Mouse (Mus musculus) testis, postnatal 14 days (tissue): ENCODE measurements around the gene Nos1.
"Not testable (repeated sequence)": the region's sequence is repeated elsewhere in the genome, so short reads cannot be mapped to it uniquely, and the experiment has no call there.

Source experiments
- DNase-seq: peaks from one replicate; pipeline ENCODE4 v3.0.0; 2021; ENCODE audit warnings: low spot score

The Nos1 gene

DNA sequence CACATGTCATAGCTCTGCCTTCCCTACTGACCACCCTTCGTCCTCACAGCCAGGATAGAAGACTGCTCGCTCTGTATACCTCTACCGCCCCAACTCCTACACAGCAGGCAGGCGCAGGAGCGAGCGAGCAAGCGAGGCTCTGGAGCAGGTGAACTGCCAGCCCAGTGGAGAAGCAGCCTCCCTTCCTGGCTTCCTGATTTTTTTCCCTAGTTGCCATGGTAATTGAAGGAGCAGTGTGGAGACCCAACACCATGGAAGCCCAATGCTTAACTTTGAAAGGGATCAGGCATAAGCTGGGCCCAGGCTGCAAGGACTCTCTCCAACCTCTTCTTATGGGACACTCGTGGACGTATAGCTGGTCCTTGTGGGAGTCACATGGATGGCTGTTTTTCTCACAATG is 59.4 kb downstream of the Nos1 start:
- DNase-seq = no peak

DNA sequence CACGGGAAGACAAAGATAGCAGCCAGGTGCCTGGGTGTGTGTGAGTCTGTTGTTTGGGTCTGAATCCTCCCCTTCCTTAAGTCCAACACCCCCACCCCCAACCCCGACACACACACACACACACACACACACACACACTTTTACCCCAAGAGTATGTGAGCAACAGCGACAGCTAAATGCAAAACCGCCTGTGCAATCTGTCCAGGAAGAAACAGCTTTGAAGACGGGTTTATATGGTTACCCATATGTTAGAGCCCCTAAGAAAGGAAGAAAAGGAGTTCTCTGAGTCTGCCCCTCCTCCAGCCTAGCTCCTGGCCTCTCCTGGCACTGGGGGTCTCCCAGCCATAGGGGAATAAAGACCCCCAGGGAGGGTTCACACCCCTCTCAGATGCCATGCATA is 60.2 kb downstream of the Nos1 start:
- no peak for DNase-seq

DNA sequence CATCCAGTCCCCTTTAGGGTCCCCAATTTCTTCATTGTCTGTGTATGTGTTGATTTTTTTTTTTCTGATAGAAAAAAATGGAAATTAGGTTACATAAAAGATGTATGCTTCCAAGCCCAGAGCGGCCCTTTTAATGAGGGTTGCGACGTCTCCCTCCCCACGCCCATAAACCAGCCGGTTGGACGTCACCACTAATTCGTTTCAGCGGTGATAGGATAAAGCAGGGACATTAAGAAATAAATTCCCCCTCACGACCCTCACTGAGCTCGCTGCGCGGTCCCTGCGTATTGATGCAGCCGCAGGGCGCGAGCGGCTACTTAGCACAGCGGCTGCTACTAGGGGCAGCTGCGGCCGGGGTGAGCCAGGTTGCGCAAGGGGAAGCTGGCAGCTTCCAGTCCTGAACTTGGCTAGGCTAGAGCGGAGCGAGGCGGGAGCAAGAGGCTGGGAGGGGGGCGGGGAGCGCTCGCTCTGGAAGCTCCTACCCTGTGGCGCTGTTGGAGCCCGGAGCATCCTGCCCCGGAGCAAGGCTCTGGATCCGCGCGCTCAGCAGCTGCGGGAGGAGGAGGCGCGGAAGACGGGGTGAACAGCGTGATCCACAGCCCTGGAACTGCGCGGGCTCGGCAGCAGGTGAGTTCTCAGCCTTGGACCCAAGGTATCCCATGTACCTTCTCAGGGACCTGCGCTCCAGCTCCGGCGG is 61.0 kb downstream of the Nos1 start:
- DNase-seq = no peak

DNA sequence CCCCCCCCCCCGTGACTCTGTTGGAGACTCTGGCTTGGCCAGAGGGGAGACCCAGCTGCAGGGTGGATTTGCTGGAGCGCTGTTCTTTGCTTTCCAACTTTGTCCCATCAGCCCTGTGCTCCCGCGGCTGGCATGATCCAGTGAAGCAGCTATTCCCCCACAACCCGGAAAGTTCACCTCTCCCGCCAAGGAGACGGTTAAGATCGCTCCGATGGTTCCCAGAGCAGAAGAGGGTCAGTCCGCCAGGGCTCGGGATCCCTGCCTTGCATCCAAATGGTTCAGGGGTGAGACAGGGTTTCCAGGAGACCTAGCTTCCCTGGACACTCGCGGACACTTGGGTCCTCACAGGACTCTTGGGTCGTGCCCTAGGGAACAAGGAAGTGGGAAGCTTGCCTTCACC is 61.9 kb downstream of the Nos1 start:
- no peak for DNase-seq

DNA sequence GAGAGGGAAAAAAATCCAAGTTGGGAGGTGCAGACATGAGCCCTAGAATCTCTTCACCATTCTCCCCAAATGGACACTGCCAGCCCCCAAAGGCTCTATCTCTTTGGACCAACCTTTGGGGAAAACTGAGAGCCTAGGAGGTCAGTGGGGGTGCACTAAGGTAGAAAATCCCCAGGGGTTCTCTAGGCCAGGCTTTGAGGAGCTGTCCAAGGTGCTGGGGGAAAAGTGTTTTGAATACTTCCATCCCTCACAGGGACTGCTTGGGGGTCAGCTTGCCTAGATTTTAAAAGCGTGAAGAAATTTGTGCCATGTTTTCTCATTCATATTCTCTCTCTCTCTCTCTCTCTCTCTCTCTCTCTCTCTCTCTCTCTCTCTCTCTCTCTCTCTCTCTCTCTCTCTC is 63.8 kb downstream of the Nos1 start:
- DNase-seq = no peak

DNA sequence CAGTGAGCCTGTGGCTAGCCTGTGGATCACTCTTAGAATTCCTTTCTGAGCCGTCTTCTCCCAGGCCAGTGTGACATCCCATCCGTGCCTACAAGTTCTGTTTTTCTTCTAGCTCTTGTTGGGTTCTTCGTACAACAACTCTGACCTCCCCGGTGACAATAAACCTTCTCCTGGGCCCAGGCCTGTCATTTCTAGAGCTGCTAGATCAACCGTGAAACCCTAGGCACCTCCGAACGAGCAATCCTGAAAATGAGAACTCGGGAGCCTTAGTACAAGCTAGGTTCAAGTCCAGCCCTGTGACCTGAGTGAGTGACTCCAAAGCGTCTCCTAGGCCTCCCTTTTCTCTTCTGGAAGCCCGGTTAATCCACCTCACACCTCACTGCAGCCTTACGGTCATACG is 69.6 kb downstream of the Nos1 start:
- no peak for DNase-seq

DNA sequence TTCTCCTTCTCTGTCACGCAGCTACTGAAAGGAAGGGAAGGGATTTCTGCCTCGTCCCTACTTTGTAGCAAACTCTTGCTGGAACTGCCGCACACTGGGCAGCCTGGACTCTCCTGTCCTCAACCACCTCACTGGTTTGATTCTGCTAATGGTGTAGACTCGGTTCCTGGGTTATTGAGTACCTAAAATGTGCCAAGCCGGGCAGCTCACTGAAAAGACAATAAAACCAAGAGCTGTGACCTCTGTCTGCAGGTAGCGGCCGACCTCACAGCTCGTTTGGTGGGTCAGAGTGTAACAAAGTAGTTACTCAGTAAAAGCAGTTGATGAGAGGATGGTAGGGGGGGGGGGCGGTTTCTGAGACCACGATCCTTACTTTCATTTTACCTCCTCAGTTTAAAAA is 72.9 kb downstream of the Nos1 start:
- no peak for DNase-seq

DNA sequence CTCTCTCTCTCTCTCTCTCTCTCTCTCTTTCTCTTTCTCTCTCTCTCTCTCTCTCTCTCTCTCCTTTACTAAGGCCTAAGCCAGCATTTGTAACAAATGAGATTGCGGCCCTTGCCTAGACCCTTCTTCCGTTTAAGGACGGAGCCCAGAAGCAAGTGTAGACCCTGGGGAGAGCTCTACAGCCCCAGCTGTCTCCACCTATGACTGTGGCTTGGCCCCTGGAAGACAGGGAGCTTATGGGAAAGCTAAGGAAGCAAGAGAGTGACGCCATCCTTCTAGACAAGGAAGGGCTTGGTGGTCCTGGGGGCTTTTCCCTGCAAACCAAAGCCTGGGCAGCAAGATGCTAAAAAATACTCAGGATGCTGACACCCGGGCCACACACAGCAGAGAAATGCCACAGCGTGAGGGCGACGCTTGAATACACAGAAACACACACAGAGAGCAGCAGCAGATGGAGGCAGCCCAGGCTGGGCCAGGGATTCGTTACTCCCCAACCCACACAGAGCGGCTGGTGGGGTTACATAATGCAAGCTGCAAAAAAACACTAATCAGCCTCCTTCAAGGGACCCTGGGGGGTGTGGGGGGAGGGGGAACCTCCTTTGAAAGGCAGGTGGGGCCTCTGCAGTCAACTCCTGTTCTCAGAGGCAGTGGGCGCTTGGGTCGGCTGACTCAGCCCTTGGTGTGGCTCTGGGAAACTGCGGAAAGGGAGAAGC is 83.9 kb downstream of the Nos1 start:
- DNase-seq = peak; percentile 30

DNA sequence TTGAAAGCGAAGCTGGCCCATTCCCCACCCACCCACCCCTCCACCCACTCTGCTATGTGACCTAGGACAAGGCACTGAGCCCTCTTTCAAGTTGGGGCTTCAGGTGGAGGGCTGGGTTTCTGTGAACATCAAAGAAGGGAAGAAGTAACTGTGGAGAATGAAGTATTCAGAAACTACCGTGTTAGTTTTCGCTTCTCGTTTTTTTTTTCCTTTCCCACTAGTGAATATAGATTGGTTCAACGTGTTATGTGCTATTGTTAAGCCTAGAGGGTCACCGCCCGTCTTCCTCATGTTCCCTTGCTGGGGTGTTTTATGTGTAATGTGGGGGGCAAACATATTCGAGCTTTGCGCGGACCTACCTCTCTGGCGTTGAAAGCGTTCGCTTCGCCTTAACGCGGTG is 85.0 kb downstream of the Nos1 start:
- DNase-seq = no peak

DNA sequence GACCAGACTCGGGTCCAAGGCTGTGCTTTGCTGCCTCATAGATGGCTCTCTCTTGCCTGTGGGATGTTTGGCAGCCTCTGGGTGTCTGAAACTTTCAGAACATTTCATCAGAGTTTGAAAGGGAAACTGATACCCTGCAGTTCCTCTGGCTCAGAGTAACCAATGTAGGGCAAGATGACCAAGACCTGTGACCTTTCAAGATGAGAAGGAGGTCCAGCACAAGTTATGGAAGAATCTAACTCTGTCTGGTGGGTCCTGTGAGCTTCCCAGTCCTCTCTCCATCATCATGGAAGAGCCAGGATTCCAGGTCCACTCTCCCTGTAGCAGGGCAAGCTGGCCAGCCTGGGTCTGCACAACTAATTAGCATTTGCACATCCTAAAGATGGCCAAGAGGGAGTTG is 90.8 kb downstream of the Nos1 start:
- no peak for DNase-seq

DNA sequence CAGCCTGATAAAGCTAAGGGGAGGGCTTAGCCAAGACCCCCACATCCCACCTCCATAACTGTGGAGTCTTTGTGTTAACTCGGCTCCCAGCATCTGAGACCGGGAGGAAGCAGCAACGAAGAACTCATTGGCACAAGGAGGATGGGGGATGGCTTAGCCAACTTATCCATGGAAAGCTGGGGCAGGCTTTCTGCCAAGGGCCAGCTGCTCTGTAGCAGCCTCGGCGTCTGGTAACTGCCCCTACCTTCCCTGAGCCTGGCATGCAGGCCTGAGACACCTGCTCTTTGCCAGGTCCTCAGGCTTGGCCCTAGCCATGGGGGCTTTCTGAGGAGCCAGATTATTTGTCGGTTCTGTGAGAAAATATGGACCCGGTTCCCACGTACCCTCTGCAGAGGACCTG is 93.0 kb downstream of the Nos1 start:
- DNase-seq = no peak

DNA sequence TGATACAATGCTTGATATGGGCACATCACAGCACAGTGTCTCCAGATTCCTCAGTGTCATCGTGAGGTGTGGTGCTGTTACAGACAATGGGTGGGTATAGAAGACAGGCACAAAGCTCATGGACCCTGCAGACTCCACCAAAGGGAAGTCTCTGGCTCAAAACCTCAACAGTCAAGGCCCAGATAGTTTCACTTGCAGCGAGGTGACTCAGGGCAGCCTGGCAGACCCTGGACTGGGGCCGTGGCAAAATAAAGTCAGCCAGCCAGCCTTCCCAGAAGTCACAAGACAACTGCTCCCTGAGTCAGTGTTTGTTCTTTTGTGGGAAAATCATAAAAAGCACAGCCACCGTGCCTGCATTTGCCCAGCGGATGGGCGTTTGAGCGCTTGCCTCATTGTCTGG is 93.4 kb downstream of the Nos1 start:
- no peak for DNase-seq

DNA sequence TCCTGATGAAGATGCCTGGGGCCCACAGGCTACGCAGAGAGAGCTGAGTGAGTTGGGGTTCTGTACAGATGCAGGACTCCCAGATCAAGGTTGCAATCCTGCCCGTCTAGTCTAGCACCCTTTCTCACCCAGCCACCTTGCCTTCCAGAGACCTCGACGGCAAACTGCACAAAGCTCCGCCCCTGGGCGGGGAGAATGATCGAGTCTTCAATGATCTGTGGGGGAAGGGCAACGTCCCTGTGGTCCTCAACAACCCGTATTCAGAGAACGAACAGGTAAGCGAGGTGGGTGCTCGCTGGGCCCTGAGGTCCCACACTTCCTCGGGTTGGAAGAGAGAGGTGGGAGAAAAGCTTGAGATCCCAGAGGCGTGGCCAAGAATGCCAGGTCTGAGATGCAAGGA is 98.3 kb downstream of the Nos1 start:
- no peak for DNase-seq

DNA sequence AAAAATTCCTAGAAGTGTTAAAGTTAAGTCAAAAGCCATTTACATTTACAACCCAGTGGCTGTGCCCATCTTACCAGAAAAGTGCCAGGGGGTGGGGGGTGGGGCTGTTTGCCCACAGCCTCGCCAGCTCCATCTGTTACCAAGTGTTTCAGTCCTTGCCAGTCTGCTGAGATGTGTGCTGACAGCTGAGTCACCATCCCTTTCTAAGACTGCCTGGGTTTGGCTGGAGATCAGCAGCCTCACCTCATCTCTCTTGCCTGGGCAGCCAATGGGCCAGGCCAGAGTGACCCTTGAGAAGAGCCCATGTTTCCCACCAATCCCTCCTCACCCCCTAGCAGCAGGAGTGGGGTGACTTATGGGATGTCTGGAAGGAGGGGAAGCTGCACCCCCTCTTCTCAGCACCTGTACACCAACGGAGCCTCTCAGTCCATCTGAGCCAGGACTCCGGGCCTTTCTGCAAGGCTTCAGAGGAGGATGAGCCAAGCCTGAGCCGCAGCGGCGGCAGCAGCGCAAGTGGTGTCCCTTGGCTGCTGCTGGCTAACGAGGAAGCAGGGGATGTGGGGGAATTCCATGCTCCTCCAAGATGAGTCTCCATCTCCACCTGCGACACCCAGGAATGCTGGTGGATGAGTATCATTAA is 100.2 kb downstream of the Nos1 start:
- no peak for DNase-seq

DNA sequence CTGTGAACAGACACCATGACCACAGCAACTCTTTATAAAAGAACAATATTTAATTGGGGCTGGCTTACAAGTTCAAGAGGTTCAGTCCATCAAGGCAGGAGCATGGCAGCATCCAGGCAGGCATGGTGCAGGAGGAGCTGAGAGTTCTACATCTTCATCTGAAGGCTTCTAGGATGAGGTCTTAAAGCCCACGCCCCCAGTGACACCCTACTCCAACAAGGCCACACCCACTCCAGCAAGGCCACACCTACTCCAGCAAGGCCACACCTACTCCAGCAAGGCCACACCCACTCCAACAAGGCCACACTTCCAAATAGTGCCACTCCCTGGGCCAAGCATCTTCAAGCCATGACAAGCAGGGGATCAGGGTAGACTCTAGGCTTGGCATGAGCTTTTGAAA is 101.6 kb downstream of the Nos1 start:
- not testable (repeated sequence) for DNase-seq

DNA sequence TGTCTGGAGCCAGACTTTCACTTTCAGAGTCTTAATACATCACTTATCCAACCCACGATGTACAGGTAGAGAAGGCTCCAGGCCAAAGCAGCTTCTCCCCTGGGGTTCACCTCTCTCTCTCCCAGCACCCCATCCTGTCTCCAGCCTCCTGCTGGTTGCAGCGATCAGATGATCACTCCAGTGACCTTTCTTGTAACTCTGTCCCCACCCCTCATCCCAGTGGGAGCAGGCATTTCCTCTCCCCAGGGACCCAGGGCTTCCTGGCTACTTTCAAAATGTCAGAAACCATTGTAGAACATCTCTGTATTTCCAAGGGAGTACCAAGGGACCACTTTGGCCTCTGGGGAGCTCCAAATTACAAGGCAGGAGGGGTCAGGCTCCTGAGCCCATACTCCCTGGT is 104.2 kb downstream of the Nos1 start:
- no peak for DNase-seq

DNA sequence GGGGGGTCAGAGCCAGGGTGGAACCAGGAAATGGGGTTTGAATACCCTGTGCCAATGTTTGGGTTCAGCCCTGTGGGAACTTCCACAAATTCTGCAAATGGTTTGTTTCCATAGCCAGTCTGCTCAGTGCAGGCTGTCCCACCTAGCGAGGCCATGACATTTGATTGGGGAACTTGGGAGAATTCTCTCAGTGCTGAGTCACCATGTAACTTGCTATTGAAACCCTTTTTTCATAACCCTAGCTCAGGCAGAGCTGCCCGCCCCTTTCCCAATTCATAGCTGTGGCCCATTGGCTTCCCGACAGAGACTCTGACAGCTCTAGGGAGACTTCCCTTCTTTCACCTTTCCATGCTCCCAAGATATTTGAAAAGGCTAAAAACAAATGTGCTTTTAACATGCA is 107.3 kb downstream of the Nos1 start:
- DNase-seq = no peak

DNA sequence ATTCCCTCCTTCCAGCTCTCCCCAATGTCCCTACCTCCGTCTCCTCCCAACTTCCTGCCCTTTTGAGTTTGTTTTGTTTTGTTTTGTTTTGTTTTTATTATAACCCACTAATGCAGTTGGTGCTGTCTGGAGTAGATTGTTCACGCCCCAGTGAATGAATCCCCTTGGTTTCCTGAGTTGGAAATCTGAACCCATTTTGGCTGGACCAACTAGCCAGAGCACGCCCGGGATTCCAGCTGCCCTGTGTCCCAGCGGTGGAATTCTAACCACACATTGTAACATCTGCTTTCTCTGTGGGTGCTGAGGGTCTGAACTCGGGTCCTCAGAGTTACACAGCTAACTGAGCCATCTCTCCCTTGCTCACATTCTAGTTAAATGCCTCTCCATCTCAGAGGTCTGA is 108.1 kb downstream of the Nos1 start:
- DNase-seq = no peak

DNA sequence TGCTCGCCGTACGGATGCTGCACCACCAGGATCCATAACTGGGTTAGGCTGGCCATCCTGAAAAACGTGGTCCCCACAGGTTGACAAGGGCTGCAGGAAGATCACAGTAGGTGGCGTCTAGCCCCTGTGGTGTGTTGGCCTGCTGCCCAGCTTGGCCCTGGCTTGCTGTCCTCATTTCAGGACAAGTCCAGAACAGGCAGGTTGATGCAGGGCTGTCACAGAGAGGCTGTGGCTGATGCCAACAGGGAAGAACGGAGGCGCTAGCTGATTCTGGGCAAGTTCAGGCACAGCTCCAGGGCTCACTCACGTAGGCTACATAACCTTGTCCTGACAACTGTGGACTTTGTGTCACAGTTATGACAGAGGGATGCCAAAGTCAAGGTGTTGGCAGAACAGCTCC is 108.7 kb downstream of the Nos1 start:
- no peak for DNase-seq

DNA sequence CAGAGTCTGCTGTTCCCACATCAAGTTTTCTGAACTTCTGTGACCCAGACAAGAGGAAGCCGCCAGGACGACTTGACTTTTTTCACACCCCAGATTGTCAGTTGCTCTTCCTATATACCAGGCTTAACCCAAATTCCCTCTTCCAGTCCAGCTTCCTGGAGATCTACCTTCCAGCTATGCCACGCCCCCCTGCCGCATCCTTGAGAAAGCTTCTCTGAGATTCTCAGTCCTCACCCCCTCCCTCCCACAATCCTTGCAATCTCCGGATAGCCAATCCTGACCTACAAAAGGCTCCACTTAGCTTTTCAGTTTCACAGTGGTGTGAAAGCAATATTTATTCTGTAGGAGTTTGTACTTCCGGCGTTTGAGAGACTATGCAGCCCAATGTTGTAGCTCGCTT is 110.0 kb downstream of the Nos1 start:
- DNase-seq = no peak

DNA sequence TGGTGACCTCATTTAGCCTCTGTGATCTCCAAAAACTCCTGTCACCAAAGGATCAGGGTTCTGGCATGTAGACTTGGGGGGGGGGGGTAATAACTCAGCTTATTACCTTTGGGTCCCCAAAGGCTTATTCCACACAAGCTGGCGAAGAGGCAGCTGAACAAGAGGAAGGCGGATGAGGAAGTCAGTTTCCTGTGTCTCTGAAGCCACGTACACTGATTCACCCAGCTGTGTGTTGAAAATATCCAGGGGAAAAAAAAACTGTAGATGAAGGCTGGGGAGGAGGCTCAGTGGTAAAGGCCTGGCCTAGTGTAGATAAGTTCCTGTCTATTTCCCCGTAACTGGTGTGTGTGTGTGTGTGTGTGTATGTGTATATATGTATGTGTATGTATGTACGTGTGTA is 110.7 kb downstream of the Nos1 start:
- no peak for DNase-seq

DNA sequence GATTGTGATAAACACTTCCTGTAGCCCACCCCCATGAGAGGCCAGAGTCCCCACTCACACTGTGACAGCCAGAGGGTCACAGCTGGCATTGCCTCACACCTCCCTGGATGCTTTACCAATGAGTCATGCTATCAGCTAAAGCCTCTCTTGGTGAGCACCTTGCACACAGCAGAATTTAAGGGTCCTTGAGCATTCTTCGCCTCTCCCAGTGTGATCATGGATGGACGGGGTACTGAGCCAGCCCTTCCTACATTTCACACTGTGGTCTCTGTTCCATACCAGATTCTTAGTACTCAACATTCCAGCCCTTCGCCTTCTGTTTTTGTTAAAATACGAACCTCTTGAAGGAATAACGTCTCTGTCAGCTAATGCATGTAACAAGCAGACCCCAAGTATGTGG is 113.2 kb downstream of the Nos1 start:
- DNase-seq = no peak

DNA sequence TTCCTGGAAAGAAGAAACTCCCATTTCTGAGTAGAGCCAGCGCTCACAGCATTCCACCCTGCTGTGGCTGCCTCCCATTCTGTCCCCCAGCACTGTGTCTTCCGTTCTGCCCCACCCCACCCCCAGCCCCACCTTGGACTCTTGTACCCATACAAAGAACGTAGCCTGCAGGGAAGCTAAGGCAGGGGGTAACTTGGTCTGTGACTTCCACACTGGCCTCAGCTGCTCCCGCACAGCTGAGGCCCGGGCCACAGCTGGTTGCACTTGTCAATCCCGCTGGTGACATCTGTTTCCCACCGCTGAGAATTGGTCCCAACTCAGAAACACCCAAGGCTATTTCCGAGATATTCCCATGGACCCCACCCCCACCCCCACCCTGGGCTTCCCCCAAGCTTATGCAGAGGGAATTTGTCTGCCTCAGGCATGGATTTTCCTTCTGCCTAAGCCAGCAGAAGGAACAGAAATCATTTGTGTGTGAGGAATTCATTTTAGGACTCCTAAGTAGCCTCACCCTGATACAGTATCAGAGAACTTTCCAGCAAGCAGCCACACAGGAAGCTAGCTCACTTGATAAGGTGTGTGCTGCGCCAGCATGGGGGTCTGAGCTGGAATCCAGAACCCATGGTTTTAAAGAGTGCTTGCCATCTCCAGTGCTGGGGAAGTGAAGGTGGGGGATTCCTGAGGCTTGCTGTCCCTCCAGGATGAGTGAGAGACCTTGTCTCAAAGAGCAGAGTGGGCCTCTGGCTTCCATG is 117.4 kb downstream of the Nos1 start:
- DNase-seq = no peak
